Mouse (Mus musculus) inflammation-experienced regulatory T-cells, adult 6 months (primary cell): Measurements from ENCODE around the gene Entpd2. TPM values are rescaled to one million over a fixed set of nuclear protein-coding genes. Genes with fewer than 3 reads are reported as not detected.
"Not testable (repeated sequence)": the region's sequence is repeated elsewhere in the genome, so short reads cannot be mapped to it uniquely, and the experiment has no call there.

Experiments used
- ATAC-seq: one replicate; pipeline ENCODE4 v1.8.0; 2017
- polyA plus RNA-seq, 3 experiments: library from polyadenylated mRNA; unstranded; fragments of 100-300 nt; shearing (Covaris generic); gene quantifications; one replicate each; pipeline ENCODE4 v1.2.1; 2017

The Entpd2 gene
- polyA plus RNA-seq, 3 experiments from 2014 or later: 0.49 to 1.3 TPM; not detected in 1

- ATAC-seq: no peak
These were observed 1.1 kb upstream of the Entpd2 start for GRCm38 (mm10) chr2:25394281-25395221.

GRCm38 (mm10) chr2:25396597-25396983 is 916 bp downstream of the Entpd2 start:
- ATAC-seq: no peak

- ATAC-seq: no peak
These were observed 1.3 kb downstream of the Entpd2 start for GRCm38 (mm10) chr2:25397010-25397409.

GRCm38 (mm10) chr2:25398065-25398464 is 2.4 kb downstream of the Entpd2 start:
- no peak for ATAC-seq

GRCm38 (mm10) chr2:25399051-25399450 is 3.4 kb downstream of the Entpd2 start, which contains the start of gene Npdc1:
Npdc1 (plus strand) TSS chr2:25399351.
- no peak for ATAC-seq

GRCm38 (mm10) chr2:25400291-25400690 is 4.6 kb downstream of the Entpd2 start:
- no peak for ATAC-seq

GRCm38 (mm10) chr2:25400764-25401163 is 5.1 kb downstream of the Entpd2 start:
- no peak for ATAC-seq

GRCm38 (mm10) chr2:25402377-25402971 is 6.8 kb downstream of the Entpd2 start:
- ATAC-seq: peak; percentile 62

GRCm38 (mm10) chr2:25402972-25403601 is 7.4 kb downstream of the Entpd2 start:
- peak; percentile 52 for ATAC-seq

- no peak for ATAC-seq
These were observed 8.3 kb downstream of the Entpd2 start for GRCm38 (mm10) chr2:25403994-25404393.

- no peak for ATAC-seq
These were observed 13.2 kb downstream of the Entpd2 start for GRCm38 (mm10) chr2:25408908-25409307.

- ATAC-seq: not testable (repeated sequence)
These were observed 17.8 kb downstream of the Entpd2 start for GRCm38 (mm10) chr2:25413436-25413835.

- no peak for ATAC-seq
These were observed 21.8 kb downstream of the Entpd2 start for GRCm38 (mm10) chr2:25417426-25417825.

GRCm38 (mm10) chr2:25421896-25422295 is 26.2 kb downstream of the Entpd2 start:
- no peak for ATAC-seq

GRCm38 (mm10) chr2:25422587-25423410 is 27.1 kb downstream of the Entpd2 start, which contains the start of gene Fut7:
Fut7 (plus strand) TSS chr2:25423267.
- peak; percentile 67 for ATAC-seq

GRCm38 (mm10) chr2:25423626-25424025 is 28.0 kb downstream of the Entpd2 start:
- no peak for ATAC-seq

- ATAC-seq: no peak
These were observed 29.8 kb downstream of the Entpd2 start for GRCm38 (mm10) chr2:25425481-25425880.

GRCm38 (mm10) chr2:25426721-25427191 is 31.1 kb downstream of the Entpd2 start:
- ATAC-seq: peak; percentile 38

GRCm38 (mm10) chr2:25427256-25427655 is 31.6 kb downstream of the Entpd2 start:
- ATAC-seq: no peak

- peak; percentile 83 for ATAC-seq
These were observed 33.0 kb downstream of the Entpd2 start, which contains the start of gene Abca2 for GRCm38 (mm10) chr2:25428442-25429236. Abca2 (plus strand) TSS chr2:25428703.
